Mouse (Mus musculus): ENCODE results near the gene Thrb. TPM values are rescaled to one million over a fixed set of nuclear protein-coding genes. Genes with fewer than 3 reads are reported as not detected.

Gene Thrb
- polyA plus RNA-seq, 1 experiment from 2014 or later = 6.4 TPM

- ATAC-seq (no peak), DNase-seq (no peak)
- Histone ChIP-seq H3K4me3 (ENCODE audit: low read depth, low read length) (no peak overlapping the region), H3K27ac (ENCODE audit: low read depth) (no peak overlapping the region), H3K9me3 (ENCODE audit: low read length) (no peaks in the 10 kb centered on the region), H3K27me3 (ENCODE audit: insufficient read depth, low read length) (no peaks in the 10 kb centered on the region), H3K4me2 (ENCODE audit: low read depth, low read length) (no peak overlapping the region), H3K4me1 (ENCODE audit: insufficient read depth) (peaks cover 10% of the 10 kb centered on the region; the same call in 1 of the 2 replicates), H3K36me3 (replicated peaks; ENCODE audit: insufficient read depth, low read length) (no peaks in the 10 kb centered on the region), H3K9ac (replicated peaks) (no peak overlapping the region)
- no peak for TF ChIP-seq EP300 (IDR thresholded peaks at IDR 0.05; ENCODE audit: low read depth)
- no peak for TF ChIP-seq CTCF (IDR thresholded peaks at IDR 0.05; ENCODE audit: low read depth)
- 67% methylated on average over 2 of the region's 2 CpGs for WGBS (ENCODE audit: insufficient replicate concordance)
Measured at GRCm38 (mm10) chr14:17915556-17915955, 255.5 kb downstream of the Thrb start.

DNA sequence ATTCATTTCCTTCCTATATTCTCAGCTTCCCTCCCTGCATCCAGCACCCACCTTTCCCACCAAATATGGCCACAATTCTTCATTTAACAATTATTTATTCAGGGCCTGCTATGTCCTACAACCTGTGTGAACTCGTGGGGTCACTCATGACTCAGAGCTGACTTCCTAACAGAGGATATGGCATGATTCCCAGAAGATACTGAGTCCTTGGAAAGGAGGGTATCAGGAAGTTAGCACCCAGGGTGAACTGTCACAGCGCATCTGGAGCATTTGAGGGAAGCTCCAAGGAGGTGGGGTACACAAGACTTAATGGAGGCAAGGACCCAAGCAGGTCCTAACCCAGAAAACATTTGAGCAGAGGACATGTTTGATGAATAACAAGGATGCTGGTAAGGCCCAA is 256.6 kb downstream of the Thrb start:
- no peaks in the 10 kb centered on the region for H3K9me3 ChIP-seq (ENCODE audit: low read length)
- ATAC-seq = no peak
- TF ChIP-seq EP300 (IDR thresholded peaks at IDR 0.05; ENCODE audit: low read depth) = no peak
- no peak for TF ChIP-seq CTCF (IDR thresholded peaks at IDR 0.05; ENCODE audit: low read depth)
- no peak overlapping the region for H3K4me3 ChIP-seq (ENCODE audit: low read depth, low read length)
- DNase-seq = no peak
- peaks cover 10% of the 10 kb centered on the region; the same call in 1 of the 2 replicates for H3K4me1 ChIP-seq (ENCODE audit: insufficient read depth)
- no peaks in the 10 kb centered on the region for H3K27me3 ChIP-seq (ENCODE audit: insufficient read depth, low read length)
- H3K4me2 ChIP-seq (ENCODE audit: low read depth, low read length) = no peak overlapping the region
- no peak overlapping the region for H3K9ac ChIP-seq (replicated peaks)
- no peak overlapping the region for H3K27ac ChIP-seq (ENCODE audit: low read depth)
- 59% methylated on average over 2 of the region's 2 CpGs for WGBS (ENCODE audit: insufficient replicate concordance)
- H3K36me3 ChIP-seq (replicated peaks; ENCODE audit: insufficient read depth, low read length) = no peaks in the 10 kb centered on the region

GRCm38 (mm10) chr14:17917124-17917763 is 257.2 kb downstream of the Thrb start:
- 63% methylated on average over 3 of the region's 3 CpGs for WGBS (ENCODE audit: insufficient replicate concordance)
- Histone ChIP-seq H3K4me2 (ENCODE audit: low read depth, low read length) (no peak overlapping the region), H3K9me3 (ENCODE audit: low read length) (no peaks in the 10 kb centered on the region), H3K4me3 (ENCODE audit: low read depth, low read length) (no peak overlapping the region), H3K9ac (replicated peaks) (no peak overlapping the region), H3K36me3 (replicated peaks; ENCODE audit: insufficient read depth, low read length) (no peaks in the 10 kb centered on the region), H3K4me1 (ENCODE audit: insufficient read depth) (peaks cover 10% of the 10 kb centered on the region; the same call in 1 of the 2 replicates), H3K27me3 (ENCODE audit: insufficient read depth, low read length) (no peaks in the 10 kb centered on the region), H3K27ac (ENCODE audit: low read depth) (0 out of 2 replicates have a peak overlapping the region, but pooled peaks have one; percentile 11)
- peak; percentile 24 for DNase-seq
- TF ChIP-seq EP300 (IDR thresholded peaks at IDR 0.05; ENCODE audit: low read depth) (no peak), CTCF (IDR thresholded peaks at IDR 0.05; ENCODE audit: low read depth) (no peak)
- ATAC-seq = peak; percentile 81

DNA sequence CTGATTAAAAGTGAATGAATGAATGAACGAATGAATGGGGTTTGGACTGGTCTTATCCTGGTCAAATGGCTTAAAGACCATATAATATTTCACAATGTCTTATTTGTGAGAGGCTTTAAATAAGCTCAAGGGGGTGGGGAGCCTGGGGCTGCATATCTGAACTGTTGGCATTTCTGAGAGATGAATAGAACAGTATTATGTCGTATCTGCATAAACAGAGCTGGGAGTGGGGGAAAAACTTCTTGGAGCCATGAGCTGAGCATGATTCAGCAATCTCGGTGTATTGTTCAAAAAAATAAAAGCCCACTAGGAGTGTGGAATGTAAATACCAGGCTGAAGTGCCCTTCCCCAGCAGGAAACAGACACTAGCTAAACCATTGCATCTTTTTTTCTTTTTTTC is 257.8 kb downstream of the Thrb start:
- H3K27ac ChIP-seq (ENCODE audit: low read depth) = no peak overlapping the region
- ATAC-seq = no peak
- WGBS (ENCODE audit: insufficient replicate concordance) = 45% methylated on average over 3 of the region's 3 CpGs

DNA sequence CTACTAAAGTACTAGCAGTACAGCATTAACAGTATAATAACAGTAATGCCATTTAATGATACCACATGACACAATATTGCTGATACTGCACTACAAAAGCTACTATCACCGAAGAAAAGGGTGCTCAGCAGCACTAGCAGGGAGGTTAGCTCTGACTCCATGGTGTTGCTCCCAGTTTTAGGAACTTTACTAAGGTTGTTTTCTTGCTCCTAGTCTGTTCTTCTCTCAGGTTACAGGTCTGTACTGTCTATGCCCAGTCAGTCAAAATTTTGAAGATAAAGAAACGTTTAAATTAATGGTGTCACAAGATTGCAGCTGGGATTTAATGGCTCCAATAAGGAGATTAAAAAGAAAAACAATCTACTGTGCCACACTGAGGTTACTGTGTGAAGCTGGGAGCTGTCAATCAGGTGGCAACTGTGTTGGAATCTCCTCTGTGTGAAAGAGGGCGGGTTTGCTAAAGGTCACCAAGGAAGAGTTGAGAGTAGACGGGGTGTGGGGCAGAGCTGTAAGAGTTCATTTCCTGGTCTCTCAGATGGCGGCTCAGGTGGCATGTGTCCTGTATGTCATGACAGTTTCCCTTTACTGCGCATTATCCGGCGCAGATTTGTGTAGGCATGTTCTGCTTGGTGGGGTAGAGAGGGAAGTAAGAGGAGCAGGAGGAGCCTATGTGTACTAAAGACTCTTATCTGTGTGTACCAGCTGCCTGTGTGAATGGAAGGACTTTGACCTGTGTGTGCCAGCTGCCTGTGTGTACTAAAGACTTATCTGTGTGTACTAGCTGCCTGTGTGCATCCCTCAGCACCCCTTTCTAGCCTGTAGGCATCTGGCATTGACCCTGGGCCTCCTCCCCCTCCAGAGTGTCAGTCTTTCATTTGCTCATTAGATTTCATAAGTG is 263.0 kb downstream of the Thrb start:
- Histone ChIP-seq H3K27ac (ENCODE audit: low read depth) (no peak overlapping the region), H3K4me1 (ENCODE audit: insufficient read depth) (0 out of 2 replicates have a peak, but pooled peaks cover 6% of the 10 kb centered on the region)
- 45% methylated on average over 8 of the region's 8 CpGs for WGBS (ENCODE audit: insufficient replicate concordance)

More for the DNA sequence above, 257.8 kb downstream of the Thrb start:
- DNase-seq = no peak
- H3K9ac ChIP-seq (replicated peaks) = no peak overlapping the region
- H3K4me3 ChIP-seq (ENCODE audit: low read depth, low read length) = no peak overlapping the region
- peaks cover 12% of the 10 kb centered on the region; the same call in 1 of the 2 replicates for H3K4me1 ChIP-seq (ENCODE audit: insufficient read depth)
- no peaks in the 10 kb centered on the region for H3K27me3 ChIP-seq (ENCODE audit: insufficient read depth, low read length)
- no peaks in the 10 kb centered on the region for H3K36me3 ChIP-seq (replicated peaks; ENCODE audit: insufficient read depth, low read length)
- no peaks in the 10 kb centered on the region for H3K9me3 ChIP-seq (ENCODE audit: low read length)
- H3K4me2 ChIP-seq (ENCODE audit: low read depth, low read length) = no peak overlapping the region
- TF ChIP-seq EP300 (IDR thresholded peaks at IDR 0.05; ENCODE audit: low read depth) (no peak), CTCF (IDR thresholded peaks at IDR 0.05; ENCODE audit: low read depth) (no peak)

GRCm38 (mm10) chr14:17927469-17927868 is 267.4 kb downstream of the Thrb start:
- DNase-seq (no peak), ATAC-seq (no peak)
- H3K27ac ChIP-seq (ENCODE audit: low read depth) = no peak overlapping the region
- H3K36me3 ChIP-seq (replicated peaks; ENCODE audit: insufficient read depth, low read length) = no peaks in the 10 kb centered on the region
- WGBS (ENCODE audit: insufficient replicate concordance) = 35% methylated on average over 1 of the region's 1 CpGs
- no peak overlapping the region for H3K4me2 ChIP-seq (ENCODE audit: low read depth, low read length)
- H3K27me3 ChIP-seq (ENCODE audit: insufficient read depth, low read length) = no peaks in the 10 kb centered on the region
- H3K9me3 ChIP-seq (ENCODE audit: low read length) = no peaks in the 10 kb centered on the region
- H3K9ac ChIP-seq (replicated peaks) = no peak overlapping the region
- TF ChIP-seq CTCF (IDR thresholded peaks at IDR 0.05; ENCODE audit: low read depth) (peak; percentile 62), EP300 (IDR thresholded peaks at IDR 0.05; ENCODE audit: low read depth) (no peak)
- H3K4me1 ChIP-seq (ENCODE audit: insufficient read depth) = 0 out of 2 replicates have a peak, but pooled peaks cover 4% of the 10 kb centered on the region
- no peak overlapping the region for H3K4me3 ChIP-seq (ENCODE audit: low read depth, low read length)

More for the DNA sequence above, 263.0 kb downstream of the Thrb start:
- H3K9ac ChIP-seq (replicated peaks) = no peak overlapping the region
- no peak overlapping the region for H3K4me3 ChIP-seq (ENCODE audit: low read depth, low read length)
- no peaks in the 10 kb centered on the region for H3K27me3 ChIP-seq (ENCODE audit: insufficient read depth, low read length)
- no peak for TF ChIP-seq CTCF (IDR thresholded peaks at IDR 0.05; ENCODE audit: low read depth)
- TF ChIP-seq EP300 (IDR thresholded peaks at IDR 0.05; ENCODE audit: low read depth) = no peak
- H3K36me3 ChIP-seq (replicated peaks; ENCODE audit: insufficient read depth, low read length) = no peaks in the 10 kb centered on the region
- DNase-seq (peak; percentile 15), ATAC-seq (peak; percentile 90)
- no peaks in the 10 kb centered on the region for H3K9me3 ChIP-seq (ENCODE audit: low read length)
- no peak overlapping the region for H3K4me2 ChIP-seq (ENCODE audit: low read depth, low read length)

Data from liver, postnatal 0 days (tissue).